Mouse (Mus musculus): ENCODE results near the gene Hdac11.

- TF ChIP-seq GATA1 (IDR thresholded peaks at IDR 0.05; ENCODE audit: borderline replicate concordance, low read length): no peak
- TF ChIP-seq FLI1 (IDR thresholded peaks at IDR 0.05; ENCODE audit: low read length): no peak
Observed at GRCm38 (mm10) chr6:91222694-91223346, 66.4 kb downstream of the Hdac11 start.

All from megakaryocyte, embryonic 14.5 days (primary cell).